Mouse (Mus musculus): ENCODE data around the gene Il1r1. TPM values are rescaled to one million over a fixed set of nuclear protein-coding genes. Genes with fewer than 3 reads are reported as not detected.

Il1r1 gene
- 1 to 10 TPM in 1 of 2 experiments, under 1 TPM in 1; 0.28 to 5.0 TPM for polyA plus RNA-seq (2012; fragmentation: generic; extraction: Trizol)

DNA sequence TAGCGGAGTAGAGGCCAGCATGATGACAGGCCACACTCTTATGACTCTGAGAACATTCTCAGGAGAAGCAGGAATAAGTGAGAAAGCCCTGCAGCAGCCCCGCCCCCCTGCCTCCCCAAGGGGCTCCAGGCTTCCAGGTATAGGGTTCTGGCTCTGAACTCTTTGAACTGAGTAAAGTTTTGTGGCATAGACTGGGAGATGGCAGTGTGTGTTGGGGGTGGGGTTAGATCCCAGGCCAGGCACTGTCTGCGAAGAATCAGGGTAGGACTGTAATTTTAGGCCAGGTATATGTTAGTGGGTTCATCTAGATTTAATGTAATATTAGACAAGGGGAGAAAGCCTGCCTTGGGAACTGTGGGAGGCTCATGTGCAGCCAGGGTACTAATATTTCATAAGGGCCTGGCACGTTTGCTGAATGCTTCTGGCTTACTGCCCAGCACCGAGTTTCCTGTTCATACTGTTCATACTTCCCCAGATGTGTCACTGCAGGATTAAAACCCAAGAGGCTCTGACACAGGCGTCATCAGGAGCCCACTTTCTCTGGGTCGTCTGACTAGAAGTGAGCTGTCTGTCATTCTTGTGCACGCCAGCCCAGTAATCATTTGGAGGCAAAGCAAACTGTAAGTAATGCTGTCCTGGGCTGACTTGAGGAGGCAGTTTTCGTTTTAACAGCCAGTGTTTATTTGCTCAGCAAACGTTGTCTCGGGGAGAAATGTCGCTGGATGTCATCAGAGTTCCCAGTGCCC is at the start of gene Il1r1:
Gene Il1r1, plus strand, starts transcription at position 542 of the 746 bp plus-strand sequence.

DNA sequence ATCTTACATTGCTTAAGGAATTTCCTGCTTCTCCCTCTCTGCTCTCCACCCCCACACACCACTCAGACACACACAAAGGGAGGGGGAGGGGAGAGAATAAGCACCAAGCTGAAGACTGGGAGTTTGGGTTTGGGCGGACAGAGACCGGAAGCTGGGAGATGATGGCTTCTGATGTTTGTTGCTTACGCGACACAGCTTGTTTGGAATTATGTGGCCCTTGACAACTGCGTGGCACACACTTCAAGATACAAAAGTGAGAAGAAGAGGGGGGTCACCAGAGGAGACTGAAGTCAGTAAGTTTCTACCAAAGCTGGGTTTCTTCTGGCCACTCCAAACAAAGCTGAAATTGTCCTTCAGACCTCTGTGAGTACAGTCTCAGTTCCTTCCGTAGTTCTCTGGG is 99.6 kb downstream of the Il1r1 start, which contains the start of gene Il1rl2:
Gene Il1rl2, plus strand, starts transcription at position 154 of the 400 bp plus-strand sequence.

Other genes with a start within 250 kb of the Il1r1 start
- under 1 TPM in 1 of 2 experiments, not detected in 1; 0.02 TPM for gene Il1r2, start 151.0 kb upstream of the Il1r1 start, polyA plus RNA-seq (2012; fragmentation: generic; extraction: Trizol)
- gene Il1rl2, start 99.5 kb downstream of the Il1r1 start, polyA plus RNA-seq (2012; fragmentation: generic; extraction: Trizol), result under 1 TPM in 1 of 2 experiments, not detected in 1; 0.01 TPM
- gene Il1rl1, start 204.5 kb downstream of the Il1r1 start, polyA plus RNA-seq (2012; fragmentation: generic; extraction: Trizol), result 1 to 10 TPM; 1.0 to 1.3 TPM
- gene Il18r1, start 240.5 kb downstream of the Il1r1 start, polyA plus RNA-seq (2012; fragmentation: generic; extraction: Trizol), result not detected

Data from C3H10T1/2 (cell line).